Mouse (Mus musculus): ENCODE data around the gene Supt20. TPM values are rescaled to one million over a fixed set of nuclear protein-coding genes. Genes with fewer than 3 reads are reported as not detected.

Gene Supt20
- polyA plus RNA-seq, 1 experiment from 2014 or later = 42.0 TPM

GRCm38 (mm10) chr3:54723741-54724500 lies 31.3 kb downstream of the Supt20 start:
- 49% methylated on average over 10 of the region's 10 CpGs for WGBS (ENCODE audit: missing documents)
- Histone ChIP-seq H3K4me3 (ENCODE audit: inconsistent target) (no peak overlapping the region), H3K79me2 (ENCODE audit: inconsistent target) (no peaks in the 10 kb centered on the region), H3K36me3 (ENCODE audit: inconsistent target) (peaks cover 47% of the 10 kb centered on the region), H3K27ac (no peak overlapping the region)

GRCm38 (mm10) chr3:54725344-54725743 lies 32.7 kb downstream of the Supt20 start:
- Histone ChIP-seq H3K4me3 (ENCODE audit: inconsistent target) (no peak overlapping the region), H3K79me2 (ENCODE audit: inconsistent target) (no peaks in the 10 kb centered on the region), H3K27ac (no peak overlapping the region), H3K36me3 (ENCODE audit: inconsistent target) (peaks cover 57% of the 10 kb centered on the region)
- WGBS (ENCODE audit: missing documents) = 84% methylated on average over 2 of the region's 2 CpGs

- H3K79me2 ChIP-seq (ENCODE audit: inconsistent target) = peaks cover 3% of the 10 kb centered on the region; the same call in 1 of the 2 replicates
- H3K4me3 ChIP-seq (ENCODE audit: inconsistent target) = no peak overlapping the region
- H3K27ac ChIP-seq = no peak overlapping the region
- WGBS (ENCODE audit: missing documents) = 100% methylated on average over 2 of the region's 2 CpGs
- peaks cover 47% of the 10 kb centered on the region for H3K36me3 ChIP-seq (ENCODE audit: inconsistent target)
Observed at GRCm38 (mm10) chr3:54727588-54727987, 35.0 kb downstream of the Supt20 start.

GRCm38 (mm10) chr3:54728100-54728499 lies 35.5 kb downstream of the Supt20 start:
- peaks cover 47% of the 10 kb centered on the region for H3K36me3 ChIP-seq (ENCODE audit: inconsistent target)
- 94% methylated on average over 6 of the region's 6 CpGs for WGBS (ENCODE audit: missing documents)
- no peak overlapping the region for H3K27ac ChIP-seq

GRCm38 (mm10) chr3:54731626-54732150 lies 39.1 kb downstream of the Supt20 start:
- H3K36me3 ChIP-seq (ENCODE audit: inconsistent target) = peaks cover 47% of the 10 kb centered on the region
- H3K79me2 ChIP-seq (ENCODE audit: inconsistent target) = peaks cover 32% of the 10 kb centered on the region
- H3K4me3 ChIP-seq (ENCODE audit: inconsistent target) = no peak overlapping the region
- 93% methylated on average over 8 of the region's 8 CpGs for WGBS (ENCODE audit: missing documents)
- H3K27ac ChIP-seq = no peak overlapping the region

More at GRCm38 (mm10) chr3:54728100-54728499, 35.5 kb downstream of the Supt20 start:
- Histone ChIP-seq H3K4me3 (ENCODE audit: inconsistent target) (no peak overlapping the region), H3K79me2 (ENCODE audit: inconsistent target) (peaks cover 8% of the 10 kb centered on the region)

- H3K79me2 ChIP-seq (ENCODE audit: inconsistent target) = peaks cover 39% of the 10 kb centered on the region
- H3K27ac ChIP-seq = no peak overlapping the region
- peaks cover 40% of the 10 kb centered on the region for H3K36me3 ChIP-seq (ENCODE audit: inconsistent target)
- no peak overlapping the region for H3K4me3 ChIP-seq (ENCODE audit: inconsistent target)
- 85% methylated on average over 4 of the region's 4 CpGs for WGBS (ENCODE audit: missing documents)
Observed at GRCm38 (mm10) chr3:54732371-54732770, 39.8 kb downstream of the Supt20 start.

GRCm38 (mm10) chr3:54734411-54735246 lies 42.0 kb downstream of the Supt20 start:
- Histone ChIP-seq H3K27ac (peak overlapping the region; percentile 62), H3K4me3 (ENCODE audit: inconsistent target) (peak overlapping the region; percentile 98), H3K79me2 (ENCODE audit: inconsistent target) (peaks cover 49% of the 10 kb centered on the region), H3K36me3 (ENCODE audit: inconsistent target) (peaks cover 25% of the 10 kb centered on the region)
- WGBS (ENCODE audit: missing documents) = 2% methylated on average over 84 of the region's 84 CpGs

GRCm38 (mm10) chr3:54735247-54736046 lies 42.8 kb downstream of the Supt20 start, which contains the start of the genes Exosc8 and Alg5:
Exosc8 (minus strand) TSS chr3:54735393.
Alg5 (plus strand) TSS chr3:54735539.
- peak within 1 kb of the TSS; percentile 98 for H3K4me3 ChIP-seq (ENCODE audit: inconsistent target)
- peak within 1 kb of the TSS; percentile 75 for H3K27ac ChIP-seq
- H3K36me3 ChIP-seq (ENCODE audit: inconsistent target) = peaks cover 21% of the 10 kb centered on the region
- H3K79me2 ChIP-seq (ENCODE audit: inconsistent target) = peaks cover 49% of the 10 kb centered on the region
- under 1% methylated on average over 65 of the region's 65 CpGs for WGBS (ENCODE audit: missing documents)

- WGBS (ENCODE audit: missing documents) = 50% methylated on average over 17 of the region's 18 CpGs
- Histone ChIP-seq H3K79me2 (ENCODE audit: inconsistent target) (peaks cover 49% of the 10 kb centered on the region), H3K4me3 (ENCODE audit: inconsistent target) (peak overlapping the region; percentile 98), H3K27ac (peak overlapping the region; percentile 75), H3K36me3 (ENCODE audit: inconsistent target) (peaks cover 26% of the 10 kb centered on the region)
Observed at GRCm38 (mm10) chr3:54736101-54736927, 43.7 kb downstream of the Supt20 start.

GRCm38 (mm10) chr3:54737317-54737716 lies 44.7 kb downstream of the Supt20 start:
- no peak overlapping the region for H3K4me3 ChIP-seq (ENCODE audit: inconsistent target)
- 96% methylated on average over 8 of the region's 8 CpGs for WGBS (ENCODE audit: missing documents)
- H3K79me2 ChIP-seq (ENCODE audit: inconsistent target) = peaks cover 49% of the 10 kb centered on the region
- no peak overlapping the region for H3K27ac ChIP-seq
- H3K36me3 ChIP-seq (ENCODE audit: inconsistent target) = peaks cover 29% of the 10 kb centered on the region

- Histone ChIP-seq H3K79me2 (ENCODE audit: inconsistent target) (peaks cover 15% of the 10 kb centered on the region), H3K36me3 (ENCODE audit: inconsistent target) (peaks cover 73% of the 10 kb centered on the region), H3K4me3 (ENCODE audit: inconsistent target) (no peak overlapping the region), H3K27ac (no peak overlapping the region)
- 96% methylated on average over 11 of the region's 11 CpGs for WGBS (ENCODE audit: missing documents)
Observed at GRCm38 (mm10) chr3:54741965-54742364, 49.4 kb downstream of the Supt20 start.

- Histone ChIP-seq H3K36me3 (ENCODE audit: inconsistent target) (peaks cover 93% of the 10 kb centered on the region), H3K4me3 (ENCODE audit: inconsistent target) (no peak overlapping the region), H3K27ac (no peak overlapping the region), H3K79me2 (ENCODE audit: inconsistent target) (no peaks in the 10 kb centered on the region)
- WGBS (ENCODE audit: missing documents) = 78% methylated on average over 4 of the region's 5 CpGs
Observed at GRCm38 (mm10) chr3:54745799-54746198, 53.2 kb downstream of the Supt20 start.

GRCm38 (mm10) chr3:54753411-54753810 lies 60.8 kb downstream of the Supt20 start:
- peaks cover 21% of the 10 kb centered on the region for H3K36me3 ChIP-seq (ENCODE audit: inconsistent target)

More at GRCm38 (mm10) chr3:54753411-54753810, 60.8 kb downstream of the Supt20 start:
- H3K4me3 ChIP-seq (ENCODE audit: inconsistent target) = no peak overlapping the region
- 79% methylated on average over 4 of the region's 4 CpGs for WGBS (ENCODE audit: missing documents)
- no peak overlapping the region for H3K27ac ChIP-seq
- no peaks in the 10 kb centered on the region for H3K79me2 ChIP-seq (ENCODE audit: inconsistent target)

Measured in macrophage (primary cell).